Mouse (Mus musculus): ENCODE results near the gene Brms1.

Gene Brms1

GRCm38 (mm10) chr19:5092083-5092482 is 50.9 kb downstream of the Brms1 start:
- no peak for DNase-seq (ENCODE audit: low spot score)

- DNase-seq (ENCODE audit: low spot score), result no peak
Measured at GRCm38 (mm10) chr19:5093481-5094242, 52.5 kb downstream of the Brms1 start.

- peak; percentile 97 for DNase-seq (ENCODE audit: low spot score)
Measured at GRCm38 (mm10) chr19:5094243-5094632, 53.1 kb downstream of the Brms1 start.

- peak; percentile 34 for DNase-seq (ENCODE audit: low spot score)
Measured at GRCm38 (mm10) chr19:5094746-5095417, 53.7 kb downstream of the Brms1 start.

GRCm38 (mm10) chr19:5095887-5096474 is 54.8 kb downstream of the Brms1 start:
- no peak for DNase-seq (ENCODE audit: low spot score)

- DNase-seq (ENCODE audit: low spot score), result no peak
Measured at GRCm38 (mm10) chr19:5097521-5098362, 56.6 kb downstream of the Brms1 start.

GRCm38 (mm10) chr19:5098363-5099143 is 57.4 kb downstream of the Brms1 start, which contains the start of gene Cnih2:
Gene Cnih2, minus strand, starts transcription at chr19:5098521.
- peak; percentile 68 for DNase-seq (ENCODE audit: low spot score)

Data from MN1 (cell line).